Mouse (Mus musculus): ENCODE results near the gene Btc.

The Btc gene

GRCm38 (mm10) chr5:91313971-91314370 lies 88.8 kb downstream of the Btc start:
- DNase-seq, result no peak

- DNase-seq, result no peak
Observed at GRCm38 (mm10) chr5:91311767-91312166, 91.0 kb downstream of the Btc start.

GRCm38 (mm10) chr5:91308576-91308975 lies 94.2 kb downstream of the Btc start:
- DNase-seq, result no peak

- no peak for DNase-seq
Observed at GRCm38 (mm10) chr5:91307907-91308306, 94.9 kb downstream of the Btc start.
